Comparison of ENCODE assay signal across 8 mouse cellular contexts in the genomic region with DNA sequence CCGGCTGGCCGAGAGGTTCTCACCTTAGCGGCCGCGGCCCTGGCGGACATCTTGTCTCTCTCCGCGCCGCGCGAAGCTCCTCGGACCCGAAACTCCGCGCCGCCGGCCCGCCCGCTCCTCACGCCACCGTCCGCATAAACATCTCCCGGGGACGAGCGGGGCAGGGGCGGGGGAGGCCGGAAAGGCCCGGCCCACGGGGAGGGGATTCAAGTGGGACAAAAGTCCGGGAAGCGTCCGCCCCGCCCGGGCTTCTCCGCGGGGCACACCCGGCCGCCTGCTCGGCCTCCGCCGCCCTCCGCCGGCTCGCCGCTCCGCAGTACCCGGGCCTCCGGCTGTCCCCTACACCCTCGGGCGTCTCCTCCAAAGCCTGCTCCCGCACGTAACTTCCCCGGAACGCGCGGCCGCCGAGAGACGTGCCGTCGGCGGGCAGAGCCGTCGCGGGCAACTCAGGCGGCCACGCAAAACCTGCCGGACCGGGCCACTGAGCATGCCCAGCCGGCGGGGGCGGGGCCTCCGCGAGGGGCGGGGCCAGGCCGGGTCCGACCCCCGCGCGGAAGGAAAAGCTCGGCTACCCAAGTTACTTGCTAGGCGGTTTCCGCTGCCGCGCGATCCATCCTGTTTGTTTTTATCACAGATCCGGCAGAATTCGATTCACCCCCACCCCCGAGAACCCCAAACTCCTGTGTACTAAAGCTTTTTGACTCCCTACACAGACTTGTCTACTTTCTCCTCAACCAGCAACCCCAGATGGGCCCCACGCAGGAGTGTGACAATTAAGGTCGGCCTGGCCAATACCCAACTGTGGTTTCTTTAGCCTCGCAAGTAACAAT.
DNase-seq lines count a peak whose midpoint lies in the region; ATAC-seq and TF ChIP-seq lines count a peak whose summit lies in the region.

No protein-coding gene starts in this region.

- under 1% methylated on average over 79 of the region's 92 CpGs for WGBS in hindbrain, embryonic 12.5 days

- peaks cover 12% of the 10 kb centered on the region for H3K4me1 ChIP-seq in hindbrain, embryonic 12.5 days

- in situ Hi-C loops in Patski (cut with MboI; ENCODE audit: low pct_unique_long_range_greater_than_20kb): loop anchor here (25.0 kb wide), 1 partner anchor 116 kb away; no protein-coding TSS in a partner anchor

- peak overlapping the region; percentile 80 for H3K4me3 ChIP-seq in hindbrain, embryonic 12.5 days

- peak overlapping the region; percentile 90 for H3K27ac ChIP-seq in hindbrain, embryonic 12.5 days

- H3K36me3 ChIP-seq in hindbrain, embryonic 12.5 days: no peaks in the 10 kb centered on the region

- no peaks in the 10 kb centered on the region for H3K27me3 ChIP-seq in Patski
- no peaks in the 10 kb centered on the region for H3K27me3 ChIP-seq in hindbrain, embryonic 12.5 days

- peak overlapping the region; percentile 80 for H3K4me2 ChIP-seq in hindbrain, embryonic 12.5 days (replicated peaks)

- peak; percentile 88 for ATAC-seq in Patski
- ATAC-seq in hindbrain, embryonic 12.5 days (ENCODE audit: low FRiP score): peak; percentile 93

- peak; percentile 41 for DNase-seq in Patski (ENCODE audit: low read depth, low spot score)
- peak; percentile 74 to 84 for DNase-seq in cerebellum, postnatal 25 days
- peak; percentile 79 to 85 for DNase-seq in frontal cortex, postnatal 14 days (ENCODE audit: low spot score in 2 of 2)
- DNase-seq in layer of hippocampus, postnatal 25 days (ENCODE audit: extremely low spot score in 1 of 2, low spot score in 1 of 2): peak; percentile 80 to 82
- DNase-seq in lung, postnatal 10 days: peak; percentile 94
- peak; percentile 86 for DNase-seq in retina, embryonic 14.5 days (ENCODE audit: low spot score)
- peak; percentile 17 to 32 for DNase-seq in thymus, postnatal 36 days

- CTCF ChIA-PET in Patski (lab: Charles Lee): interaction anchor here (2.6 to 3.3 kb wide), 2 partner anchors 11 to 16 kb away, joined by 8 to 12 read pairs; no protein-coding TSS in a partner anchor

- peak overlapping the region; percentile 89 for H3K9ac ChIP-seq in hindbrain, embryonic 12.5 days

- POLR2A ChIA-PET in Patski (lab: Charles Lee): interaction anchor here (0.8 to 1.5 kb wide), 6 partner anchors 18 to 123 kb away, joined by 3 read pairs; no protein-coding TSS in a partner anchor

- TF ChIP-seq CTCF in Patski (IDR thresholded peaks at IDR 0.05): no peak

- no peaks in the 10 kb centered on the region for H3K9me3 ChIP-seq in hindbrain, embryonic 12.5 days (replicated peaks)

Comparison
In these comparisons a context has a peak if more than half of its experiments do, and no peak if none do; other contexts are left out.
1. Peak in every context shown above with its lines: DNase-seq, ATAC-seq, H3K4me3 ChIP-seq and H3K27ac ChIP-seq.
2. DNase-seq: peak in every context shown above with its lines; median percentile 94 in lung, postnatal 10 days; 86 in retina, embryonic 14.5 days; 82 in frontal cortex, postnatal 14 days; 81 in layer of hippocampus, postnatal 25 days; 79 in cerebellum, postnatal 25 days; 41 in Patski; 24 in thymus, postnatal 36 days.